ENCODE assay signal across 1 mouse cellular context in the genomic region with DNA sequence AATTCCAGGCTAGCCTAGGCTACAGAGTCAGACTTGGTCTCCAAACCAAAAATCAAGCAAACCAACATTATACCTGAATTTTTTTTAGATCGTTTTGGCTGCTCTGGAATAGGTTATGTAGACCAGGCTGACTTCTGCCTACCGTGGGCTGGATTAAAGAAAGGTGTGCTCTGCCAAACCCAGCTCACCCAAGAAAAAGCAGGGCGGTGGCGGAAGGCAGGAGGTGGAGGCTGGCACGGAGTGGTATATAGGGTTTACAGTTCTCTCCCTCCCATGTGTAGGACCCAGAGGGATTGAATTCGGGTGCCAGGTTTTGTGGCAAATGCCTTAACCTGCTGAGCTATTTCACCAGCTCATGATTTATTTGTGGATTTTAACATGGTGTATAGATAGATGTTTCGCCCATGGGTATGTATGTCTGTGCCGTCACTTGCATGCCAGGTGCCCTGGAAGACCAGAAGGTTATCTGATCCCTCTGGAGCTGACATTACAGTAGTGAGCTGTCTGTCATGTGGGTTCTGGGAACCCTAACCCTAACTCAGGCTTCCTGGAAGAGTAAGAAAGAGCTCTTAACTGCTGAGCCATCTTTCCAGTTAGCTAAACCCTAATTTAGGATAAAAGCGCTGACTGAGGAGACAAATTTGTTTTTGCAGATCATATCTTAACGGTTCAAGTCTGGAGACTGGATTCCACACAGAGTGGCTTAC.
TF ChIP-seq lines count a peak whose summit lies in the region.

A gene (minus strand): TSS at position 215 of the 707 bp plus-strand sequence.

TF ChIP-seq in MEL, 35 proteins besides CTCF, POLR2A, EP300 and RAD21 (continued from another document):
- 0 out of 2 replicates have a peak, but pooled peaks have one; percentile 67 for TF ChIP-seq JUND (IDR thresholded peaks at IDR 0.05; ENCODE audit: low read depth, low read length)
- TF ChIP-seq GATA1 (IDR thresholded peaks at IDR 0.05; ENCODE audit: low read depth, low read length) = peak; percentile 80
- no peak for TF ChIP-seq GABPA (IDR thresholded peaks at IDR 0.05; ENCODE audit: low read depth, low read length)
- TF ChIP-seq ZNF384 (IDR thresholded peaks at IDR 0.05; ENCODE audit: low read depth, low read length) = 0 out of 2 replicates have a peak, but pooled peaks have one; percentile 4
- no peak for TF ChIP-seq ZKSCAN1 (IDR thresholded peaks at IDR 0.05; ENCODE audit: low read depth, low read length)
- no peak for TF ChIP-seq E2F4 (IDR thresholded peaks at IDR 0.05; ENCODE audit: borderline replicate concordance, low read depth, low read length)
- no peak; the same call in 1 of the 2 replicates for TF ChIP-seq MAFK (IDR thresholded peaks at IDR 0.05; ENCODE audit: borderline replicate concordance, low read depth, low read length)
- TF ChIP-seq SMC3 (IDR thresholded peaks at IDR 0.05; ENCODE audit: low read depth, low read length) = no peak
- no peak for TF ChIP-seq KAT2A (conservative IDR thresholded peaks at IDR 0.05; ENCODE audit: low read depth, low read length)
- no peak for TF ChIP-seq CHD1 (IDR thresholded peaks at IDR 0.05; ENCODE audit: low read depth, low read length)
- TF ChIP-seq MEF2A (IDR thresholded peaks at IDR 0.05; ENCODE audit: extremely low read depth, insufficient replicate concordance, low read depth, low read length, poor library complexity, severe bottlenecking) = no peak
- TF ChIP-seq USF1 (IDR thresholded peaks at IDR 0.05; ENCODE audit: low read depth, low read length) = 0 out of 2 replicates have a peak, but pooled peaks have one; percentile 9
- no peak for TF ChIP-seq NRF1 (IDR thresholded peaks at IDR 0.05; ENCODE audit: insufficient read depth, low read depth, low read length, poor library complexity, severe bottlenecking)
- TF ChIP-seq BHLHE40 (IDR thresholded peaks at IDR 0.05; ENCODE audit: borderline replicate concordance, low read depth, low read length) = no peak
- no peak; the same call in 1 of the 2 replicates for TF ChIP-seq ZC3H11A (IDR thresholded peaks at IDR 0.05; ENCODE audit: low read depth, low read length)
- no peak for TF ChIP-seq MAX (IDR thresholded peaks at IDR 0.05; ENCODE audit: low read length)
- TF ChIP-seq CHD2 (IDR thresholded peaks at IDR 0.05; ENCODE audit: low read length) = no peak
- TF ChIP-seq POLR2AphosphoS2 (IDR thresholded peaks at IDR 0.05; ENCODE audit: low read length) = no peak
- no peak for TF ChIP-seq SIN3A (IDR thresholded peaks at IDR 0.05; ENCODE audit: low read length)
- no peak for TF ChIP-seq HCFC1 (IDR thresholded peaks at IDR 0.05; ENCODE audit: low read depth, low read length)
- 0 out of 2 replicates have a peak, but pooled peaks have one; percentile 34 for TF ChIP-seq MYB (IDR thresholded peaks at IDR 0.05; ENCODE audit: low read depth, low read length)
TF ChIP-seq in MEL: peak in this region for 7.
